Mouse (Mus musculus): ENCODE measurements around the gene Wnt5b. TPM values are rescaled to one million over a fixed set of nuclear protein-coding genes. Genes with fewer than 3 reads are reported as not detected.

Gene Wnt5b
- polyA plus RNA-seq (2011; ENCODE audit: insufficient read length, low read depth, missing spikeins): 3.9 and 4.0 TPM in 2 replicates

GRCm38 (mm10) chr6:119543803-119544517, at the start of gene Wnt5b:
Wnt5b (minus strand) TSS chr6:119544347.
- peak within 1 kb of the TSS; percentile 31 for H3K4me3 ChIP-seq (ENCODE audit: insufficient read depth, low read length)
- TF ChIP-seq CTCF (IDR thresholded peaks at IDR 0.05; ENCODE audit: borderline replicate concordance, insufficient read depth, low read length): no peak
- TF ChIP-seq POLR2A (IDR thresholded peaks at IDR 0.05; ENCODE audit: low read depth, low read length): no peak
- H3K4me1 ChIP-seq (ENCODE audit: control insufficient read depth, insufficient read depth, low read length): no peaks in the 10 kb centered on the region
- H3K27ac ChIP-seq (ENCODE audit: insufficient read depth, low read length): no peak within 1 kb of the TSS

- Histone ChIP-seq H3K4me3 (ENCODE audit: insufficient read depth, low read length) (no peak overlapping the region), H3K27ac (ENCODE audit: insufficient read depth, low read length) (no peak overlapping the region), H3K4me1 (ENCODE audit: control insufficient read depth, insufficient read depth, low read length) (peaks cover 6% of the 10 kb centered on the region; the same call in 1 of the 2 replicates)
- TF ChIP-seq CTCF (IDR thresholded peaks at IDR 0.05; ENCODE audit: borderline replicate concordance, insufficient read depth, low read length) (no peak), POLR2A (IDR thresholded peaks at IDR 0.05; ENCODE audit: low read depth, low read length) (no peak)
Measured at GRCm38 (mm10) chr6:119590872-119591271, 46.7 kb upstream of the Wnt5b start.

DNA sequence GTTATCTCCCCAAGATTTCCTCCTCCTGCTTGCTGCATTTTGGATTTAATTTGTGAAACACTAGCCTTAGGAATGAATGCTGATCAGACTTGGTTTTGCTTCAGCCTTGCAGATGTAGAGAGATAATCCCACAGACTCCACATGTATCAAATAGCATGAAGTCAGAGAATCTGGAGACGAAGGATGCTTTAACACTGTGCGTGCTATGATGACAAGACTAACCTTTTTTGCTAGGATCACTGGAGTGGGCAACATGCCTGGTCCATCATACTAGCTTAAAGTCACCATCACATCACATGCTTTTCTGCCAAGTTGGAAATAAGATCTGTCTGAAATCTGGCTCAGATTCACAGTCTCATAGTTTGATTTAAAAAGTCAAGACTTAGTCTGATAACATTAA, 43.8 kb upstream of the Wnt5b start:
- TF ChIP-seq CTCF (IDR thresholded peaks at IDR 0.05; ENCODE audit: borderline replicate concordance, insufficient read depth, low read length): no peak
- Histone ChIP-seq H3K27ac (ENCODE audit: insufficient read depth, low read length) (no peak overlapping the region), H3K4me3 (ENCODE audit: insufficient read depth, low read length) (no peak overlapping the region), H3K4me1 (ENCODE audit: control insufficient read depth, insufficient read depth, low read length) (peaks cover 6% of the 10 kb centered on the region; the same call in 1 of the 2 replicates)

DNA sequence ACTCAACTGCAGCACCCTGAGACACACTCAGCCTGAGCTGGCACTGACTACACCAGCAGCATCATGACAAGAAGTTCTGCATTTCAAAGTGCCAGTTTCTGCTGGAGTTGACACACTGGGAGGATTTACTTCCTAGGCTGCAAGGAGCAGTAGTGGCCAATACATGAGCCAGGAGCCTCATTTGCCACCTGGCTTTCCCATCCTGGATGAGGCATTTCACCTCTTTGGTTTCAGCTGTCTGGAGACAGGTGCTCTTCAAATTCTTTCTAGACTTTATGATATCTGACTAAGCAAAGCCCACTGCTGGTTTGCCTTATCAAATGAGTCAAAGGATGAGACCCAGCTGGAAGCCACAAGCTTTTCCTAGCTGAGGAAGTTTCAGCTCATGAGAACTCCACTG, 43.3 kb upstream of the Wnt5b start:
- Histone ChIP-seq H3K4me3 (ENCODE audit: insufficient read depth, low read length) (no peak overlapping the region), H3K27ac (ENCODE audit: insufficient read depth, low read length) (no peak overlapping the region), H3K4me1 (ENCODE audit: control insufficient read depth, insufficient read depth, low read length) (peaks cover 6% of the 10 kb centered on the region; the same call in 1 of the 2 replicates)
- TF ChIP-seq CTCF (IDR thresholded peaks at IDR 0.05; ENCODE audit: borderline replicate concordance, insufficient read depth, low read length): no peak
- TF ChIP-seq POLR2A (IDR thresholded peaks at IDR 0.05; ENCODE audit: low read depth, low read length): no peak

DNA sequence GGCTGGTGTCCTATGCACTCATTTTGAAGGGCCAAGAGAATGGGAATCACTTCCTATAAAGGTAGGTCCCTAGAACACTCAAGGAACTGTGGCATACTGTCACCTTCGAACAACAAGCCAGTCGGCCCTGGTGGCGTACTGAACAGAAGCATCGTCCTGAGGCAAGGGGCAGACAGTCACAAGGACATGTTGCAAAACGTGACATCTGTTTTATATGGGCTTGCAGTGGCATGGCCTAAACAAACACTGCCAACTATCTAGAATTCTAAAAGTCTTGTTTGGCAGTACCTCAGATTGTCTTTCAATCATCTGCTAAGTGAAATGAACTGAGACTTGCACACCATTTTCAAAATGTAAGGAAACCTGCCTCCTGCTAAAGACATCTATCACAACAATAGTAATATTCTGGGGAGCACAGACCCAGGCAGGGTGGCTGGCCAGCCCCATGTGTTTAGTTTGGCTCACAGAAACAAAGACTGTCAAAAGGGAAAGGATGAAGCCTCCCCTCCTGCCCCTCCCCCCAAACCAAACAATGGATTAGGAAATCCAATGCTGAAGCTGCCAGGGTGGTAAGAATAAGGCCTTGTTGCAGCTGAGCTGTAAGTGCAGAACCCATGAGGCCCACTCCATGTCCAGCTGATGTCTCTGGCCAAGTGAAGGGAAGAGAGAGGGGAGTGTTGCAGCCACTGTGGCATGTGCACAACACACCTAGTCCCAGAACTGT, 41.7 kb upstream of the Wnt5b start:
- Histone ChIP-seq H3K27ac (ENCODE audit: insufficient read depth, low read length) (0 out of 2 replicates have a peak overlapping the region, but pooled peaks have one; percentile 49), H3K4me3 (ENCODE audit: insufficient read depth, low read length) (no peak overlapping the region)
- TF ChIP-seq CTCF (IDR thresholded peaks at IDR 0.05; ENCODE audit: borderline replicate concordance, insufficient read depth, low read length) (no peak), POLR2A (IDR thresholded peaks at IDR 0.05; ENCODE audit: low read depth, low read length) (no peak)

DNA sequence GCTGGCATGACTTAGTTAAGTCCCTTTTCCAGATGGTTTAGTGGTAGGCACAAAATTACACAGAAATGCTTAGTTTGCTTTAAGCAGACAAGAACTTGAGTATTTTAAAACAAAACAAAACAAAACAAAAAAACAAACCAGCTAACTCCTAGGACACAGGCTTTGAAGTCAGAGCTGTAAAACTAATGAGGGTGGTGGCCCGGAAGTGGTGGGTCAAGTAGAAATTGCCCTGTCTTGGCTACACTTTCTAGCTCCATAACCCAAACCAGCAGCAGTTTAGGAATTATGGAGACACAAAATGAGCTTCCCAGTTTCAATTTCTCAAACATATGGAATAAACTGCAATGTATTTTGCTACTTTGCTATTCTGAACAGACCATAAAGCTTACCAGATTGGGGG, 39.9 kb upstream of the Wnt5b start:
- Histone ChIP-seq H3K4me3 (ENCODE audit: insufficient read depth, low read length) (no peak overlapping the region), H3K27ac (ENCODE audit: insufficient read depth, low read length) (no peak overlapping the region), H3K4me1 (ENCODE audit: control insufficient read depth, insufficient read depth, low read length) (peaks cover 6% of the 10 kb centered on the region; the same call in 1 of the 2 replicates)
- no peak for TF ChIP-seq CTCF (IDR thresholded peaks at IDR 0.05; ENCODE audit: borderline replicate concordance, insufficient read depth, low read length)

More for the DNA sequence above, 41.7 kb upstream of the Wnt5b start:
- H3K4me1 ChIP-seq (ENCODE audit: control insufficient read depth, insufficient read depth, low read length): peaks cover 6% of the 10 kb centered on the region; the same call in 1 of the 2 replicates

DNA sequence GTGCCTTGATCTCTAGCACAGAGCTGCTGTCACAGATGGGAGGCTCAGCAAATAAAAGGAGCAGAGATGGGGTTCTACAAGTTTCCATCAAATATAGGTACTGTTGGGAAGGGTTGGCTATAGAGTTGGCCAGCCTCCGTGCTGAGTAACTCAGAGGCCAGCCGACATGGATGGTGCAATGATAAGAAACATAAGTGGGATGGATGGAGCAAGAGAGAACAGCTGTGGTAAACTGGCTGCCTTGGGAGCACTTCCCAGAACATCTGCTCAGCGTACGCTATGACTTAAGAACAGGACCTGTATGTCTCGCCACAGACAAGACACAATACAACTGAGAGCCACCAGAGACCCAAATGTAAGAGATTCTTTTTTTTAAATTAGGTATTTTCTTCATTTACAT, 39.0 kb upstream of the Wnt5b start:
- no peak for TF ChIP-seq POLR2A (IDR thresholded peaks at IDR 0.05; ENCODE audit: low read depth, low read length)
- Histone ChIP-seq H3K27ac (ENCODE audit: insufficient read depth, low read length) (no peak overlapping the region), H3K4me3 (ENCODE audit: insufficient read depth, low read length) (no peak overlapping the region), H3K4me1 (ENCODE audit: control insufficient read depth, insufficient read depth, low read length) (peaks cover 10% of the 10 kb centered on the region)

GRCm38 (mm10) chr6:119576706-119577105, 32.6 kb upstream of the Wnt5b start:
- Histone ChIP-seq H3K4me1 (ENCODE audit: control insufficient read depth, insufficient read depth, low read length) (peaks cover 4% of the 10 kb centered on the region), H3K4me3 (ENCODE audit: insufficient read depth, low read length) (no peak overlapping the region), H3K27ac (ENCODE audit: insufficient read depth, low read length) (no peak overlapping the region)
- TF ChIP-seq CTCF (IDR thresholded peaks at IDR 0.05; ENCODE audit: borderline replicate concordance, insufficient read depth, low read length): no peak
- no peak for TF ChIP-seq POLR2A (IDR thresholded peaks at IDR 0.05; ENCODE audit: low read depth, low read length)

GRCm38 (mm10) chr6:119575331-119575730, 31.2 kb upstream of the Wnt5b start:
- peaks cover 4% of the 10 kb centered on the region for H3K4me1 ChIP-seq (ENCODE audit: control insufficient read depth, insufficient read depth, low read length)
- no peak for TF ChIP-seq CTCF (IDR thresholded peaks at IDR 0.05; ENCODE audit: borderline replicate concordance, insufficient read depth, low read length)
- no peak for TF ChIP-seq POLR2A (IDR thresholded peaks at IDR 0.05; ENCODE audit: low read depth, low read length)
- no peak overlapping the region for H3K27ac ChIP-seq (ENCODE audit: insufficient read depth, low read length)
- H3K4me3 ChIP-seq (ENCODE audit: insufficient read depth, low read length): no peak overlapping the region

GRCm38 (mm10) chr6:119572296-119572695, 28.1 kb upstream of the Wnt5b start:
- no peaks in the 10 kb centered on the region for H3K4me1 ChIP-seq (ENCODE audit: control insufficient read depth, insufficient read depth, low read length)
- no peak for TF ChIP-seq POLR2A (IDR thresholded peaks at IDR 0.05; ENCODE audit: low read depth, low read length)
- TF ChIP-seq CTCF (IDR thresholded peaks at IDR 0.05; ENCODE audit: borderline replicate concordance, insufficient read depth, low read length): no peak
- H3K27ac ChIP-seq (ENCODE audit: insufficient read depth, low read length): no peak overlapping the region
- H3K4me3 ChIP-seq (ENCODE audit: insufficient read depth, low read length): no peak overlapping the region

All from embryonic fibroblast, embryonic 13.5 days (primary cell).